Mouse (Mus musculus): ENCODE results near the gene Nek10. TPM values are rescaled to one million over a fixed set of nuclear protein-coding genes. Genes with fewer than 3 reads are reported as not detected.
"Not testable (repeated sequence)": the region's sequence is repeated elsewhere in the genome, so short reads cannot be mapped to it uniquely, and the experiment has no call there.

Gene Nek10
- 1 to 10 TPM; 4.0 to 5.3 (median 4.6) TPM for total RNA-seq (2022)

- not testable (repeated sequence) for DNase-seq (ENCODE audit: low spot score in 2 of 2)
These were observed at the start of gene Nek10 for GRCm38 (mm10) chr14:14803115-14803514. Gene Nek10, plus strand, starts transcription at chr14:14803415.

GRCm38 (mm10) chr14:14781169-14781568, 22.0 kb upstream of the Nek10 start:
- no peak for DNase-seq (ENCODE audit: low spot score in 2 of 2)

GRCm38 (mm10) chr14:14784223-14784622, 19.0 kb upstream of the Nek10 start:
- no peak for DNase-seq (ENCODE audit: low spot score in 2 of 2)

- no peak for DNase-seq (ENCODE audit: low spot score in 2 of 2)
These were observed 16.2 kb upstream of the Nek10 start for GRCm38 (mm10) chr14:14786979-14787378.

GRCm38 (mm10) chr14:14789840-14790470, 13.3 kb upstream of the Nek10 start:
- no peak for DNase-seq (ENCODE audit: low spot score in 2 of 2)

- DNase-seq (ENCODE audit: low spot score in 2 of 2) = no peak
These were observed 3.4 kb upstream of the Nek10 start for GRCm38 (mm10) chr14:14799861-14800260.

GRCm38 (mm10) chr14:14800332-14800731, 2.9 kb upstream of the Nek10 start:
- no peak for DNase-seq (ENCODE audit: low spot score in 2 of 2)

- DNase-seq (ENCODE audit: low spot score in 2 of 2) = no peak
These were observed 2.4 kb upstream of the Nek10 start for GRCm38 (mm10) chr14:14800810-14801209.

- peak; percentile 37 to 54 for DNase-seq (ENCODE audit: low spot score in 2 of 2)
These were observed 804 bp downstream of the Nek10 start for GRCm38 (mm10) chr14:14803921-14804517.

GRCm38 (mm10) chr14:14804518-14805212, 1.4 kb downstream of the Nek10 start:
- DNase-seq (ENCODE audit: low spot score in 2 of 2) = no peak

- DNase-seq (ENCODE audit: low spot score in 2 of 2) = peak; percentile 57 to 68
These were observed 29.5 kb downstream of the Nek10 start for GRCm38 (mm10) chr14:14832520-14833240.

- no peak for DNase-seq (ENCODE audit: low spot score in 2 of 2)
These were observed 30.3 kb downstream of the Nek10 start for GRCm38 (mm10) chr14:14833498-14833897.

GRCm38 (mm10) chr14:14834266-14834665, 31.1 kb downstream of the Nek10 start:
- peak; percentile 56 to 61 for DNase-seq (ENCODE audit: low spot score in 2 of 2)

GRCm38 (mm10) chr14:14837627-14838026, 34.4 kb downstream of the Nek10 start:
- no peak for DNase-seq (ENCODE audit: low spot score in 2 of 2)

GRCm38 (mm10) chr14:14838109-14838508, 34.9 kb downstream of the Nek10 start:
- DNase-seq (ENCODE audit: low spot score in 2 of 2) = no peak

- peak; percentile 25 to 43 for DNase-seq (ENCODE audit: low spot score in 2 of 2)
These were observed 39.7 kb downstream of the Nek10 start for GRCm38 (mm10) chr14:14842734-14843530.

- DNase-seq (ENCODE audit: low spot score in 2 of 2) = no peak
These were observed 49.6 kb downstream of the Nek10 start for GRCm38 (mm10) chr14:14852838-14853237.

- DNase-seq (ENCODE audit: low spot score in 2 of 2) = no peak
These were observed 57.1 kb downstream of the Nek10 start for GRCm38 (mm10) chr14:14860331-14860730.

- peak; percentile 69 to 84 for DNase-seq (ENCODE audit: low spot score in 2 of 2)
These were observed 60.6 kb downstream of the Nek10 start for GRCm38 (mm10) chr14:14863690-14864356.

- no peak for DNase-seq (ENCODE audit: low spot score in 2 of 2)
These were observed 66.0 kb downstream of the Nek10 start for GRCm38 (mm10) chr14:14869239-14869638.

All from layer of hippocampus, adult 8-10 months (tissue).